Mouse (Mus musculus): ENCODE measurements around the gene Atxn7l2.

Atxn7l2 gene

GRCm38 (mm10) chr3:108178756-108179715, 31.7 kb downstream of the Atxn7l2 start:
- in situ Hi-C loops (cut with MboI, MseI): no loop called here

- in situ Hi-C loops (cut with MboI, MseI): no loop called here
Measured at GRCm38 (mm10) chr3:108174672-108175531, 35.8 kb downstream of the Atxn7l2 start.

- in situ Hi-C loops (cut with MboI, MseI): loop anchor here (5.0 kb wide), 1 partner anchor 203 kb away; no protein-coding TSS in a partner anchor
Measured at GRCm38 (mm10) chr3:108169199-108169598, 41.5 kb downstream of the Atxn7l2 start.

GRCm38 (mm10) chr3:108167499-108167898, 43.2 kb downstream of the Atxn7l2 start:
- in situ Hi-C loops (cut with MboI, MseI): loop anchor here (5.0 kb wide), 1 partner anchor 205 kb away; no protein-coding TSS in a partner anchor

- in situ Hi-C loops (cut with MboI, MseI): loop anchor here (5.0 kb wide), 1 partner anchor 206 kb away; no protein-coding TSS in a partner anchor
Measured at GRCm38 (mm10) chr3:108166486-108167211, 44.1 kb downstream of the Atxn7l2 start.

GRCm38 (mm10) chr3:108165532-108166315, 45.0 kb downstream of the Atxn7l2 start:
- in situ Hi-C loops (cut with MboI, MseI): loop anchor here (5.0 kb wide), 1 partner anchor 207 kb away; no protein-coding TSS in a partner anchor

GRCm38 (mm10) chr3:108164807-108165206, 45.9 kb downstream of the Atxn7l2 start:
- in situ Hi-C loops (cut with MboI, MseI): loop anchor here (5.0 kb wide), 1 partner anchor 207 kb away; no protein-coding TSS in a partner anchor

- in situ Hi-C loops (cut with MboI, MseI): no loop called here
Measured at GRCm38 (mm10) chr3:108164091-108164490, 46.6 kb downstream of the Atxn7l2 start.

- in situ Hi-C loops (cut with MboI, MseI): no loop called here
Measured at GRCm38 (mm10) chr3:108158383-108159037, 52.2 kb downstream of the Atxn7l2 start.

GRCm38 (mm10) chr3:108154656-108155055, 56.1 kb downstream of the Atxn7l2 start, which contains the start of gene Gpr61:
TSS of gene Gpr61 (minus strand) at chr3:108154882.
- in situ Hi-C loops (cut with MboI, MseI): loop anchor here (5.0 kb wide), 1 partner anchor 72 kb away; no protein-coding TSS in a partner anchor

- in situ Hi-C loops (cut with MboI, MseI): loop anchor here (5.0 kb wide), 1 partner anchor 70 kb away; no protein-coding TSS in a partner anchor
Measured at GRCm38 (mm10) chr3:108152290-108152689, 58.4 kb downstream of the Atxn7l2 start.

All from T-helper 1 cell (primary cell).